Mouse (Mus musculus) forebrain, embryonic 15.5 days (tissue): ENCODE results near the gene Ppm1l. TPM values are rescaled to one million over a fixed set of nuclear protein-coding genes. Genes with fewer than 3 reads are reported as not detected.
A peak's percentile ranks its signal among the peaks of the same experiment; 100 is the strongest.

Experiments used
- ATAC-seq: fragments of 200-750 bp; cut with Nextera tagmentation; replicated peaks from 2 replicates; pipeline ENCODE4 v1.8.0; 2017; ENCODE audit warnings: mild to moderate bottlenecking, moderate TSS enrichment, moderate library complexity
- H3K27ac ChIP-seq: fragments of 300-500 bp; sonication (generic); replicated peaks from 2 replicates; pipeline ENCODE4 v1.5.1; 2015; ENCODE audit warnings: mild to moderate bottlenecking, inconsistent platforms
- H3K27me3 ChIP-seq: fragments of 300-500 bp; sonication (generic); 2 replicates; pipeline ENCODE4 v1.6.1; 2015; ENCODE audit warnings: inconsistent platforms
- H3K36me3 ChIP-seq: fragments of 300-500 bp; sonication (generic); 2 replicates; pipeline ENCODE4 v1.6.1; 2015; ENCODE audit warnings: mild to moderate bottlenecking, inconsistent platforms
- H3K4me1 ChIP-seq: fragments of 300-500 bp; sonication (generic); 2 replicates; pipeline ENCODE4 v1.6.1; 2015; ENCODE audit warnings: inconsistent platforms
- H3K4me2 ChIP-seq: fragments of 300-500 bp; sonication (generic); replicated peaks from 2 replicates; pipeline ENCODE4 v1.6.1; 2015; ENCODE audit warnings: mild to moderate bottlenecking, inconsistent platforms
- H3K4me3 ChIP-seq: fragments of 300-500 bp; sonication (generic); 2 replicates; pipeline ENCODE4 v1.5.1; 2015; ENCODE audit warnings: mild to moderate bottlenecking, inconsistent platforms
- H3K9ac ChIP-seq: fragments of 300-500 bp; sonication (generic); replicated peaks from 2 replicates; pipeline ENCODE4 v1.6.1; 2015; ENCODE audit warnings: mild to moderate bottlenecking, inconsistent platforms
- H3K9me3 ChIP-seq: fragments of 300-500 bp; sonication (generic); 2 replicates; pipeline ENCODE4 v1.6.1; 2016; ENCODE audit warnings: inconsistent platforms
- WGBS: fragments of 180-500 bp; shearing (Covaris S2); methylation state at CpG from one replicate; pipeline ENCODE4 v1.1.7; 2015; ENCODE audit warnings: mixed read lengths; 5-methylcytosine and 5-hydroxymethylcytosine counted together
- polyA plus RNA-seq: library from polyadenylated mRNA; unstranded; fragments of >200 nt; fragmentation: Nextera tagmentation; extraction: Ambion mirVana; gene quantifications from 2 replicates; pipeline ENCODE4 v1.2.1, GENCODE M21; 2015

Ppm1l gene
- polyA plus RNA-seq, 1 experiment from 2014 or later, result 26.2 TPM

DNA sequence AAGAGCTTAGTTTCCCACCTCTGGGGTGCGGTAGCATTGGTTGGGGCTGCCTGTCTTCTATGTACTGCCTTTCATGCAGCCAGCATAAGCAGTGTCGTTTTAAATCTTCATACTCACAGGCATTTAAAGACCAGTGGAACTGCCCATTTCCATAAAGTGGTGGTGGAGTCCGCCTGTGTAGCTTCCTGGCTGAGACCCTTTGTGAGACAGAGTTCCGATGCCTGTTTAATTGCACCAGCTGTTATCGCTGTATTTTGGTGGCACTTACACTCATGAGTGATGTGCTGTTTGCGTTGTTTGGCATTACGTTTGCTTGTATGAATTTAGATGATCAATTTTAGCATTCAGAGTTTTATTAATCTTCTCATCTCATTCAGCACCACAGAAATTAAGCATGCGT lies 24.9 kb downstream of the Ppm1l start:
- peak overlapping the region; percentile 19; the same call in 1 of the 2 replicates for H3K27ac ChIP-seq
- no peak overlapping the region for H3K9ac ChIP-seq
- no peaks in the 10 kb centered on the region for H3K36me3 ChIP-seq
- peaks cover 17% of the 10 kb centered on the region for H3K4me1 ChIP-seq
- H3K27me3 ChIP-seq, result no peaks in the 10 kb centered on the region
- 0 out of 2 replicates have a peak, but pooled peaks have one; percentile 35 for ATAC-seq
- no peak overlapping the region for H3K4me3 ChIP-seq
- 50% methylated on average over 8 of the region's 8 CpGs for WGBS
- no peaks in the 10 kb centered on the region for H3K9me3 ChIP-seq
- no peak overlapping the region for H3K4me2 ChIP-seq

DNA sequence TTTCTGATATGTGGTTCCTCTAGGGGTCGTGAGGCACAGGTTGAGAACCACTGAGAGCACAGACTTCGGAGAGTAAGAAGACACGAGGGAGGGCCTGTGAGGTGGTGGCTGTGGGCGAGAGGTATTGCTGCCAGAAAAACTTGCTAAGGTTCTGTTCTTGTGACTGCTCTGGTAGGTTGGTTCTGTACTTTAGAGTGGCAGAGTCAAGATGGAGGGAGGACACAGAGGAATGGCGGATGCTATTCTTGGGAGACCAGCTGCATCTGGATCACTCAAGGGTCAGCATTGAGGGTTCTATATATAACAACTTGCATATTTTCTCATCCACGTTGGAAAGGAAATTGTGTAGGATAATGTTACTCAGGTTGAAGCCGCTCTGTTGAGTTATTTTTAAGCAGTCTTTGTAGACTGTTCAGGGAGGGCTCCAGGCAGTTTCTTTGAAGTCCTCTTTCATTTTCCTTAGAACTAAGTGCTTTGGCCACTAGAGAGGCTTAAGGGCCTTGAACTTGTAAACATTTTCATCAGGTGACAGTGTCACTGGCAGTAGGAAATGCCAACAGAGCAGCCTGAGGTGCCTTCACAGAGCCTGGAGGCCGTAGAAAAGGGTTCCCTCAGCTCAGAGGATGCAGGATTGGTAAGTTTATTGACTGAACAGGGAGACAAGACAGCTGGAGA lies 25.7 kb downstream of the Ppm1l start:
- ATAC-seq, result no peak
- H3K4me1 ChIP-seq, result peaks cover 17% of the 10 kb centered on the region
- H3K4me3 ChIP-seq, result no peak overlapping the region
- H3K27me3 ChIP-seq, result no peaks in the 10 kb centered on the region
- H3K9me3 ChIP-seq, result no peaks in the 10 kb centered on the region
- H3K9ac ChIP-seq, result no peak overlapping the region
- no peaks in the 10 kb centered on the region for H3K36me3 ChIP-seq
- 88% methylated on average over 8 of the region's 8 CpGs for WGBS
- peak overlapping the region; percentile 19; the same call in 1 of the 2 replicates for H3K27ac ChIP-seq
- no peak overlapping the region for H3K4me2 ChIP-seq

GRCm38 (mm10) chr3:69343124-69343523 lies 26.5 kb downstream of the Ppm1l start:
- H3K27me3 ChIP-seq, result no peaks in the 10 kb centered on the region
- H3K4me2 ChIP-seq, result no peak overlapping the region
- H3K9ac ChIP-seq, result no peak overlapping the region
- H3K9me3 ChIP-seq, result no peaks in the 10 kb centered on the region
- H3K36me3 ChIP-seq, result no peaks in the 10 kb centered on the region
- H3K27ac ChIP-seq, result no peak overlapping the region
- H3K4me3 ChIP-seq, result no peak overlapping the region
- 84% methylated on average over 10 of the region's 10 CpGs for WGBS
- peaks cover 17% of the 10 kb centered on the region for H3K4me1 ChIP-seq
- no peak for ATAC-seq

DNA sequence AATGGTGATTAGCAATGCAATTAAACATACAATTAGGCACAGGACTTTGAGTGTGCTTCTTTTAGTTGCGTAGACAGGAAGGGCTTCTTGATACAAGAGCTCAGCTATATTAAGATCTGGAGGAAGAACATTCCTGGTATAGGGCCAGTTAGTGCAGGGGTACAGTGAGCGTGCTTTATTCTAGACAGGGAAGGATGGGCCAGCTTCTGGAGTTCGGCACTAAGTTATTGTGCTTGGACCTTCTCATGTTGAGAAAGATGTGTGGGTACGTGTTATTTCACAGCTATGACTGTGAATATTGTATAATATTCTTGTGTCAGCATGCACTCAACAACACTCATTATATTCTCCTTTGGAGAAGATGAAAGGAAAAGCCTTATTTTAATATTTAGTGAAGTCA lies 29.9 kb downstream of the Ppm1l start:
- Histone ChIP-seq H3K4me1 (peaks cover 14% of the 10 kb centered on the region), H3K4me2 (no peak overlapping the region), H3K27me3 (no peaks in the 10 kb centered on the region), H3K36me3 (no peaks in the 10 kb centered on the region), H3K27ac (no peak overlapping the region), H3K4me3 (no peak overlapping the region), H3K9me3 (no peaks in the 10 kb centered on the region), H3K9ac (no peak overlapping the region)
- no peak for ATAC-seq
- 91% methylated on average over 4 of the region's 4 CpGs for WGBS

DNA sequence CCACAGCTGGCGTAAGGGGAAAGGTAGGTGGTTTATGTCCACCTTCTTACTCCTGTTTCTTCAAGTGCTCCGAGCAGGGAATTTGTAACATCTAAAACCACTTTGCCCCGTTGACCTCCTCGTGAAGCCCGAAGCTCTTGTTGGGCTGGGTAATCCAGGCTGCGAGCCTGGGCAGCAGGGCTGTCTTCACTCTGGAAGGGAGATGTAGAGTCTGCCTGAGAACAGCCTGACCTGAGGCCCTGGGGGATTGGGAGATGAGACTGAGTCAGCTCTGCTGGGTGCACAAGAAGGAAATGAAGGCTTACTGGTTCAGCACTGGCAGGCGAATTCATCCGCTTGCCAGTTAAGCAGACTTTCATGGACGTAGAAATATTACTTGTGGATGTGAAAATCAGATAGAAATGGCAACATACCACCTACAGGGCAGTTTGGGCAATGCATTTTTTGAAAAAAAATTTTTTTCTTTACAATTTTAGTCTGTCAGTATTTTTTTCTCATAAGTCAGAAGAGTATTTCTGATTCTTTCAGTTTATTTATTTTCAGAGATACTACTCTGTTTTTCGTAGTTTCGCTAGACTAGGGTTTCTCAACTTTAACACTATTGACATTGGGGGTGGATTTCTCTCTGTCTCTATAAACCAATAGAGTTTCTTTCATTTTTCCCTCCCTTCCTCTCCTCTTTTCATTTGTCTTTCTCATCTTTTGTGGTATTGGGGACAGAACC lies 31.7 kb downstream of the Ppm1l start:
- Histone ChIP-seq H3K4me3 (no peak overlapping the region), H3K27me3 (no peaks in the 10 kb centered on the region), H3K4me1 (peaks cover 2% of the 10 kb centered on the region; the same call in 1 of the 2 replicates), H3K9ac (no peak overlapping the region), H3K4me2 (no peak overlapping the region), H3K36me3 (no peaks in the 10 kb centered on the region), H3K27ac (no peak overlapping the region), H3K9me3 (no peaks in the 10 kb centered on the region)
- no peak for ATAC-seq
- 90% methylated on average over 11 of the region's 11 CpGs for WGBS

- ATAC-seq, result no peak
- Histone ChIP-seq H3K27ac (no peak overlapping the region), H3K27me3 (no peaks in the 10 kb centered on the region), H3K4me3 (no peak overlapping the region), H3K9ac (no peak overlapping the region), H3K9me3 (no peaks in the 10 kb centered on the region), H3K4me1 (no peaks in the 10 kb centered on the region), H3K36me3 (no peaks in the 10 kb centered on the region), H3K4me2 (no peak overlapping the region)
- WGBS, result 88% methylated on average over 4 of the region's 4 CpGs
Measured at GRCm38 (mm10) chr3:69348921-69349237, 32.2 kb downstream of the Ppm1l start.

DNA sequence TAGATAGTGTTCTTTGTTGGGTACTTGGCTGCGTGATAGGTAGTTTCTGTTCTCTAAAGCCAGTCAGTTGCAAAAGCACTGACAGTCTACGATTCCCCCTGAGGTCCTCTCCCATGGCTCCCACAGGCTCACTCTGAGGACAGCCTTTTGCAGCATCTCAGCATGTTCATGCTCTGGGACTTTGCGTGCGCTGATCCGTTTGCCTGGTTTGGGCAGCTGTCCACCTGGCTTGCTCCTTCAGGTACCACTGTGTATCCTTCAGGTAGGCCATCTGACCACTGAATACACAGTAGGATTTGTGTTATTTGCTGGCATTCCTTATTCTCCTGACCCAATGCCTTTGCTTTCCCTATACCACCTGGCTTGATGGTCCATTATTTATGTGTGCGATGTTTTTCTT lies 33.3 kb downstream of the Ppm1l start:
- WGBS, result 96% methylated on average over 6 of the region's 6 CpGs
- H3K4me2 ChIP-seq, result no peak overlapping the region
- no peaks in the 10 kb centered on the region for H3K9me3 ChIP-seq
- H3K4me1 ChIP-seq, result no peaks in the 10 kb centered on the region
- H3K36me3 ChIP-seq, result no peaks in the 10 kb centered on the region
- no peak overlapping the region for H3K27ac ChIP-seq
- no peak overlapping the region for H3K4me3 ChIP-seq
- no peak for ATAC-seq
- no peaks in the 10 kb centered on the region for H3K27me3 ChIP-seq
- no peak overlapping the region for H3K9ac ChIP-seq

DNA sequence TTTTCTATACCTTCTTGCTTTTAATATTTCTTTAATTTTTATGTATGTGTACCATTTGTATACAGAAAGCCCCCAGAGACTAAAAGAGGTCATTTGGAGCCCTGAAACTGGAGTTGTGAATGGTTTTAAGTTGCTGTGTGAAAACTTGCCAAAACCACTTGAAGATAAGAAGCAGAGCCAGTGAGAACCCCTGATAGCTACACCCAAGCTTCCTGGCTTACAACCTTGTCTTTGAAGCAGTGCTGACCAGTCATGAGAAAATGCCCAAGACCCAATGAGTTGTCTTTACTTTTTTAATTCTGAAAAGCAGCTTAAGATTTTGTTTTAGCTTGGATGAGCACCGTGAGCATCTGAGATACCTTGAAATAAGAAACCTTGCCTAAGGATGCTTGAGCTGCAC lies 35.5 kb downstream of the Ppm1l start:
- ATAC-seq, result no peak
- 87% methylated on average over 1 of the region's 1 CpGs for WGBS

DNA sequence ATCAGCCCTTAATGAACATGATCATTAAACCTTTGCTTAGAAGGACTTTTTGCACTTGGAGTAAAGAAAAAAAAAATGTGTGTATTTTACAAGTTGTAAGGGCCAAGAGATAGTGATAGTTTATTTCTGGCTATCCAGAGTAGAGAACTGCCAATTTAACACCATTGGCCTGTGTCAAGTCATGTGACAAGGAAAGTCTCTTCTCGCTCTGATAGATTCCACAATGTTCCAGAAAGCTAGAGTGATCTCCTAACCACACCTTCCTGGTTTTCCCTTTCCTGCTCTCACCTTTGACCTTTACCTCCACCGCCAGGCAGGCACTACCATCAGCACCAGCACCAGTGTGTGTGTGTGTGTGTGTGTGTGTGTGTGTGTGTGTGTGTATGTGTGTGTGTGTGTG lies 38.0 kb downstream of the Ppm1l start:
- Histone ChIP-seq H3K27me3 (no peaks in the 10 kb centered on the region), H3K4me2 (no peak overlapping the region), H3K4me3 (no peak overlapping the region), H3K4me1 (peaks cover 5% of the 10 kb centered on the region; the same call in 1 of the 2 replicates), H3K27ac (no peak overlapping the region), H3K36me3 (no peaks in the 10 kb centered on the region), H3K9me3 (no peaks in the 10 kb centered on the region), H3K9ac (no peak overlapping the region)
- WGBS, result 90% methylated on average over 2 of the region's 2 CpGs
- ATAC-seq, result no peak

More for the DNA sequence above, 35.5 kb downstream of the Ppm1l start:
- H3K4me1 ChIP-seq, result 0 out of 2 replicates have a peak, but pooled peaks cover 2% of the 10 kb centered on the region
- no peak overlapping the region for H3K4me2 ChIP-seq
- H3K4me3 ChIP-seq, result no peak overlapping the region
- H3K36me3 ChIP-seq, result no peaks in the 10 kb centered on the region
- no peak overlapping the region for H3K27ac ChIP-seq
- H3K9me3 ChIP-seq, result no peaks in the 10 kb centered on the region
- no peak overlapping the region for H3K9ac ChIP-seq
- no peaks in the 10 kb centered on the region for H3K27me3 ChIP-seq

DNA sequence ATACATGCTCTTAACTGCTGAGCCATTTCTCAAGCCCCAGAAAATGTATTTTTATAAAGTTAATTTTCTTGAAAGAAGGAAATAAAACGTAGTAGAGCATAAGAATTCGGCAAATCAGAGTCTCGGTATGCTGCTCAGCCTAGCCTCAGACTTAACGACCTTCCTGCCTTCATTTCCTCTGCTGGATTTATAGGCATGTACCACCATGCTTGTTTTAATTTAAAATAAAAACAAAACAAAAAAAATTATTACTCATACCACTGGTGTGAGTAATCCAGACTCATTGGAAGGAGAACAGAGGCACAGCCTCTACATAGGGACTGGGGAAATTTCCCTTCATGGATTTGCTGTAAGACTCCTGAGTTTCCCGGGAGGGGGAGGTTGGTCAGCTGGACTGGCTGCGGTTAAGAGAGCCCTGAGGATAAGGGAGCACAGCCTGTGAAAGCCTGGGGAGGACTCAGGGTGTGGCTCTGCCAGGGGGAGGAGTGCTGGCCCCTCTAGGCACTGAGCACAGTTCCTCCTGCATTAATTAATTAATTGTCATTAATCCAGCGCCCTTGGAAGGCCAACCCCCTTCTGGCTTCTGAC lies 39.5 kb downstream of the Ppm1l start:
- Histone ChIP-seq H3K4me2 (no peak overlapping the region), H3K27ac (no peak overlapping the region), H3K36me3 (no peaks in the 10 kb centered on the region), H3K9me3 (no peaks in the 10 kb centered on the region), H3K9ac (no peak overlapping the region), H3K27me3 (no peaks in the 10 kb centered on the region), H3K4me3 (no peak overlapping the region), H3K4me1 (peaks cover 5% of the 10 kb centered on the region; the same call in 1 of the 2 replicates)
- 81% methylated on average over 7 of the region's 7 CpGs for WGBS
- ATAC-seq, result 0 out of 2 replicates have a peak, but pooled peaks have one; percentile 19

DNA sequence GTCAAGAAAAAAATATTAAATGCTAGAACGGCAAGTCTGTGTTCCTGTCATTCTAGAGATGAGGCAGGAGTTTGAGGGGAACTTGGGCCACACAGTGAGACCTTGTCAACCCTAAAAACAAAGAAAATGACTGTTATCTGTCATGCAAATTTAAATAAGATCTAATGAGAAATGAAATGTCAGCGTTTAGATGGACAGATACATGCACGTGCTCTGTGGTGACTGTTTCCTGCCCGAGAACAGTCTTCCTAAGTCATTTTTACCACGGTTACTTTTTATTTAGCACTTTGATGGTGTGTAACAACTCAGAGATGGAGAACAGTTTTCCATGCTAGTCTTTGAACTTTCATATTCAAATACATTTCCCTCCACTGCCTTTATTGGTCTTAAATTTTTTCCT lies 40.1 kb downstream of the Ppm1l start:
- H3K9me3 ChIP-seq, result no peaks in the 10 kb centered on the region
- H3K4me3 ChIP-seq, result no peak overlapping the region
- no peaks in the 10 kb centered on the region for H3K27me3 ChIP-seq
- H3K36me3 ChIP-seq, result no peaks in the 10 kb centered on the region
- peaks cover 10% of the 10 kb centered on the region for H3K4me1 ChIP-seq
- no peak for ATAC-seq
- no peak overlapping the region for H3K9ac ChIP-seq
- no peak overlapping the region for H3K4me2 ChIP-seq
- 87% methylated on average over 5 of the region's 5 CpGs for WGBS
- no peak overlapping the region for H3K27ac ChIP-seq

DNA sequence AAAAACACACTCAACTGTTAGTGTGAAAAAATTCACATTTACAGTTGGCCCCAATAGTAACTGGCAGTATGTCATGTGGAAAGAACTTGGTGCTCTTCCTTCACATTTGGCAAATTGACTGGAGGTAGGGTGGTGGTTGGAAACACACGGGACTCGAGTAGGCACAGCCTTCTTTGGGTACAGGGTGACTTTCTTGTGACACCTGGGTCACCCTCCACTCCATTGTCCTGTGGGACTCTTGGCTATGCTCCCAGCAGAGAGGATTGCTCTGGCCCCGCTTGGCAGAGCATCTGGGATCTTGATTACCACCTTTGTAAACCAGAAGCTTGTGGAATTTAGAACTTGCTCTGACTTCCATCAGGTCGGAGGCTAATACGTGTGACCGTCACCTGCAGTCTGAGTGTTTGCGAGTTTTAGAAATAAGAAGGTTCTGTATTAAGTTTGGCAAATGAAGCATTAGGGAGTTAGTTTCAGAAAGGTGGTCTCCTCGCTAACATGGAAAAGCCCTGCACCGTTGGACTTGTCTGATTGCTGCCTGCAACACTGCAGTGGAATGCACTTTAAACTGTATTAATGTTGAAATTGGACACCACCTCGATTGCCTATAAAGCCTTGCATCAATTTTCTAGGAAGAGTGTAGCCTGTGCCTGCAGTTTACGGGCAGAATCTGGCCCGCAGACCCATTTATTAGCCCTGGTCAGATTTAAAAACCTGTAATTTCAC lies 41.4 kb downstream of the Ppm1l start:
- Histone ChIP-seq H3K27ac (no peak overlapping the region), H3K4me3 (no peak overlapping the region), H3K27me3 (no peaks in the 10 kb centered on the region), H3K9me3 (no peaks in the 10 kb centered on the region), H3K4me2 (no peak overlapping the region), H3K36me3 (no peaks in the 10 kb centered on the region), H3K9ac (no peak overlapping the region), H3K4me1 (peaks cover 18% of the 10 kb centered on the region)
- no peak for ATAC-seq
- WGBS, result 82% methylated on average over 12 of the region's 12 CpGs
